Mouse (Mus musculus) intestine, embryonic 15.5 days (tissue): ENCODE data around the gene Gm26620. TPM values are rescaled to one million over a fixed set of nuclear protein-coding genes. Genes with fewer than 3 reads are reported as not detected.

Experiments used
- ATAC-seq: fragments of 200-750 bp; cut with Nextera tagmentation; 2 replicates; pipeline ENCODE4 v1.8.0; 2017; ENCODE audit warnings: moderate TSS enrichment, moderate library complexity
- H3K27ac ChIP-seq: fragments of 300-500 bp; sonication (generic); 2 replicates; pipeline ENCODE4 v1.5.1; 2015; ENCODE audit warnings: mild to moderate bottlenecking, inconsistent platforms
- H3K27me3 ChIP-seq: fragments of 300-500 bp; sonication (generic); replicated peaks from 2 replicates; pipeline ENCODE4 v1.6.1; 2015; ENCODE audit warnings: inconsistent platforms
- H3K36me3 ChIP-seq: fragments of 300-500 bp; sonication (generic); 2 replicates; pipeline ENCODE4 v1.6.1; 2015; ENCODE audit warnings: inconsistent platforms
- H3K4me1 ChIP-seq: fragments of 300-500 bp; sonication (generic); replicated peaks from 2 replicates; pipeline ENCODE4 v1.6.1; 2015; ENCODE audit warnings: inconsistent platforms
- H3K4me2 ChIP-seq: fragments of 300-500 bp; sonication (generic); replicated peaks from 2 replicates; pipeline ENCODE4 v1.6.1; 2015; ENCODE audit warnings: mild to moderate bottlenecking, inconsistent platforms
- H3K4me3 ChIP-seq: fragments of 300-500 bp; sonication (generic); replicated peaks from 2 replicates; pipeline ENCODE4 v1.5.1; 2015; ENCODE audit warnings: inconsistent platforms
- H3K9ac ChIP-seq: fragments of 300-500 bp; sonication (generic); 2 replicates; pipeline ENCODE4 v1.6.1; 2015; ENCODE audit warnings: inconsistent platforms
- H3K9me3 ChIP-seq: fragments of 300-500 bp; sonication (generic); 2 replicates; pipeline ENCODE4 v1.6.1; 2016; ENCODE audit warnings: inconsistent platforms
- WGBS: fragments of 180-500 bp; shearing (Covaris S2); methylation state at CpG from one replicate; pipeline ENCODE4 v1.1.7; 2015; 5-methylcytosine and 5-hydroxymethylcytosine counted together
- polyA plus RNA-seq: library from polyadenylated mRNA; unstranded; fragments of >200 nt; fragmentation: Nextera tagmentation; extraction: Ambion mirVana; gene quantifications from 2 replicates; pipeline ENCODE4 v1.2.1, GENCODE M21; 2015

Gene Gm26620
- polyA plus RNA-seq, 1 experiment from 2014 or later, result 2.4 TPM

- Histone ChIP-seq H3K27me3 (no peaks in the 10 kb centered on the region), H3K4me3 (no peak within 1 kb of the TSS), H3K36me3 (no peaks in the 10 kb centered on the region), H3K27ac (no peak within 1 kb of the TSS), H3K4me2 (no peak within 1 kb of the TSS), H3K9ac (no peak within 1 kb of the TSS), H3K9me3 (no peaks in the 10 kb centered on the region), H3K4me1 (no peaks in the 10 kb centered on the region)
- no peak for ATAC-seq
- WGBS, result 85% methylated on average over 3 of the region's 3 CpGs
Observed at GRCm38 (mm10) chr1:170927378-170927777, 42.5 kb downstream of the Gm26620 start, which contains the start of gene Fcrla. Gene Fcrla, minus strand, starts transcription at chr1:170927583.

- no peak overlapping the region for H3K27ac ChIP-seq
- H3K36me3 ChIP-seq, result no peaks in the 10 kb centered on the region
- H3K9me3 ChIP-seq, result no peaks in the 10 kb centered on the region
- no peak for ATAC-seq
- H3K27me3 ChIP-seq, result no peaks in the 10 kb centered on the region
- H3K4me3 ChIP-seq, result no peak overlapping the region
- WGBS, result 54% methylated on average over 2 of the region's 2 CpGs
- no peak overlapping the region for H3K4me2 ChIP-seq
- no peak overlapping the region for H3K9ac ChIP-seq
- H3K4me1 ChIP-seq, result no peaks in the 10 kb centered on the region
Observed at GRCm38 (mm10) chr1:170928467-170928866, 43.6 kb downstream of the Gm26620 start.

GRCm38 (mm10) chr1:170929245-170929644 is 44.4 kb downstream of the Gm26620 start:
- 84% methylated on average over 4 of the region's 4 CpGs for WGBS
- Histone ChIP-seq H3K27ac (no peak overlapping the region), H3K4me1 (no peaks in the 10 kb centered on the region), H3K9me3 (no peaks in the 10 kb centered on the region), H3K27me3 (no peaks in the 10 kb centered on the region), H3K36me3 (no peaks in the 10 kb centered on the region), H3K4me2 (no peak overlapping the region), H3K9ac (no peak overlapping the region), H3K4me3 (no peak overlapping the region)
- ATAC-seq, result no peak

- WGBS, result 74% methylated on average over 3 of the region's 3 CpGs
- H3K9ac ChIP-seq, result no peak overlapping the region
- no peak for ATAC-seq
- H3K4me1 ChIP-seq, result no peaks in the 10 kb centered on the region
- no peak overlapping the region for H3K4me2 ChIP-seq
- no peaks in the 10 kb centered on the region for H3K9me3 ChIP-seq
- no peaks in the 10 kb centered on the region for H3K27me3 ChIP-seq
- no peaks in the 10 kb centered on the region for H3K36me3 ChIP-seq
- H3K4me3 ChIP-seq, result no peak overlapping the region
- no peak overlapping the region for H3K27ac ChIP-seq
Observed at GRCm38 (mm10) chr1:170932043-170932442, 47.2 kb downstream of the Gm26620 start.

GRCm38 (mm10) chr1:170933386-170933920 is 48.6 kb downstream of the Gm26620 start:
- ATAC-seq, result no peak
- H3K9me3 ChIP-seq, result no peaks in the 10 kb centered on the region
- no peaks in the 10 kb centered on the region for H3K36me3 ChIP-seq

GRCm38 (mm10) chr1:170933940-170934339 is 49.1 kb downstream of the Gm26620 start:
- Histone ChIP-seq H3K27ac (no peak overlapping the region), H3K4me1 (no peaks in the 10 kb centered on the region), H3K27me3 (no peaks in the 10 kb centered on the region), H3K4me3 (no peak overlapping the region), H3K9ac (no peak overlapping the region), H3K4me2 (no peak overlapping the region), H3K36me3 (no peaks in the 10 kb centered on the region), H3K9me3 (no peaks in the 10 kb centered on the region)
- ATAC-seq, result no peak
- 70% methylated on average over 1 of the region's 1 CpGs for WGBS

More at GRCm38 (mm10) chr1:170933386-170933920, 48.6 kb downstream of the Gm26620 start:
- Histone ChIP-seq H3K27me3 (no peaks in the 10 kb centered on the region), H3K9ac (no peak overlapping the region), H3K4me2 (no peak overlapping the region), H3K27ac (no peak overlapping the region), H3K4me3 (no peak overlapping the region), H3K4me1 (no peaks in the 10 kb centered on the region)
- WGBS, result 75% methylated on average over 6 of the region's 6 CpGs

GRCm38 (mm10) chr1:170934383-170934782 is 49.5 kb downstream of the Gm26620 start:
- H3K27ac ChIP-seq, result no peak overlapping the region
- no peaks in the 10 kb centered on the region for H3K36me3 ChIP-seq
- H3K4me3 ChIP-seq, result no peak overlapping the region
- no peaks in the 10 kb centered on the region for H3K4me1 ChIP-seq
- 40% methylated on average over 2 of the region's 2 CpGs for whole genome bisulfite sequencing
- H3K4me2 ChIP-seq, result no peak overlapping the region
- H3K27me3 ChIP-seq, result no peaks in the 10 kb centered on the region
- H3K9ac ChIP-seq, result no peak overlapping the region
- ATAC-seq, result no peak
- no peaks in the 10 kb centered on the region for H3K9me3 ChIP-seq

Other genes with a start within 250 kb of the Gm26620 start
- 19.8 and 20.4 TPM in 2 replicates for gene Olfml2b, start 240.5 kb upstream of the Gm26620 start, polyA plus RNA-seq
- gene Atf6, start 17.3 kb upstream of the Gm26620 start, polyA plus RNA-seq, result 8.8 TPM in 2 replicates
- gene Dusp12, start 475 bp downstream of the Gm26620 start, polyA plus RNA-seq, result 61.1 and 62.9 TPM in 2 replicates
- 0.11 and 0.16 TPM in 2 replicates for gene Fcrlb, start 27.9 kb downstream of the Gm26620 start, polyA plus RNA-seq
- gene Fcrla, start 42.5 kb downstream of the Gm26620 start, polyA plus RNA-seq, result not detected in 2 replicates
- 1.7 and 2.1 TPM in 2 replicates for gene Fcgr2b, start 91.5 kb downstream of the Gm26620 start, polyA plus RNA-seq
- 1.7 and 1.8 TPM in 2 replicates for gene Fcgr4, start 133.9 kb downstream of the Gm26620 start, polyA plus RNA-seq
- gene Fcgr3, start 179.9 kb downstream of the Gm26620 start, polyA plus RNA-seq, result 14.0 and 14.7 TPM in 2 replicates
- gene Cfap126, start 228.9 kb downstream of the Gm26620 start, polyA plus RNA-seq, result 1.7 and 1.8 TPM in 2 replicates